Mouse (Mus musculus) gastrocnemius, postnatal 36 days (tissue): Measurements from ENCODE around the gene Trim17. TPM values are rescaled to one million over a fixed set of nuclear protein-coding genes. Genes with fewer than 3 reads are reported as not detected.
"Not testable (repeated sequence)": the region's sequence is repeated elsewhere in the genome, so short reads cannot be mapped to it uniquely, and the experiment has no call there.

Source experiments
- DNase-seq, 2 experiments: peaks; one replicate each; pipeline ENCODE4 v3.0.0; 2022
- intact Hi-C: fragments of 180-260 bp; cut with DNase I; formaldehyde crosslinking; loops from one replicate; pipeline ENCODE4 v1.15.1; 2025
- total RNA-seq, 2 experiments: library from RNA; stranded (reverse); gene quantifications; 2 replicates each; pipeline ENCODE4 v1.2.3; 2021

Gene Trim17
- total RNA-seq, 2 experiments from 2014 or later: 0.13 to 0.17 TPM

DNA sequence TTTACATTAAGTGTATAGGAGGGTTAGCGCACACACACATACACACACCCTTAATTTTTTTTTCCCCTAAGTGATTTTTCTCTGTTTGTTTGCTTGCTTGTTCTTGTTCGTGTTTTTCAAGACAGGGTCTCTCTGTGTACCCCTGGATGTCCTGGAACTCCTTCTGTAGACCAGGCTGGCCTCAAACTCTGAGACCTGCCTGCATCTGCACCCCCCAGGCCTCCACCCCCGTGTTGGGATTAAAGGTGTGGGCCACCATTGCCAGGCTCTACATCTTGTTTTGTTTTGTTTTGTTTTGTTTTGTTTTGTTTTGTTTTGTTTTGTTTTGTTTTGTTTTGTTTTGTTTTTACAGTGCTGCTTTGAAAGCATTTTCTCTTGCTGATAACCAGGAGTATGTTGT is 7.2 kb upstream of the Trim17 start:
- no peak for DNase-seq
- intact Hi-C loops: no loop called here

DNA sequence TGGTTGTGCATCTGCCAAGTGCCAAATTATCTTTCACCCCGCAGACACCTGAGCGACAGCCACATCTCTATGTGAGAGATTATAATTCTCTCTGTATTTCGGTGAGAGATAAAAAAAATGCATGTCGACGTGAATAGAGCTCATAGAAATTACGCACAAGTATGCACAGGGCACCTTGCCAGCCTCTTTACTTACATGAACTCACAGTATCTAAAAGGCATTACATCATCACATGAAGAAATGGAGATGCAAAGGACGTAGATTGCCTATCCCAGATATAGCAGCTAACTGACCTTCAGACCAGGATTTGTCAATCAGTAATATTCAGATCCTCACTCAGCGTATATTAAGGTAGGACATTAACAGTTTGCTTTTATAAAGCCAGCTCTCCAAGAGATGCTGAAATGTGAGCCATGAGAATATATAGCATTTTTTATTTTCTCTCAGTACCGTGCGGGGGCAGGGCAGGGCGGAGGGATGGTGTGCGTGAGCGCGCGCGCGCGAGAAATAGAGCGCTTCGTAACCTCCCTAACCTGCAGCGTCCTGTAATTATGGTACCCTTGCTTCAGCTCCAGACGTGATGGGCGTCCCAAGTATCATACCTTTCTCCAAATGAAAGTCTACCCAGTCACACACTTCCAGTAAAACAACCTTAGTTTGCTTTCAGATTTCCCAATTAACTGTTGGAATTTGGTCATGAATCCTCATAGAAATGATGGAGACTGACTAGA is 6.5 kb upstream of the Trim17 start:
- intact Hi-C loops: no loop called here
- no peak for DNase-seq

DNA sequence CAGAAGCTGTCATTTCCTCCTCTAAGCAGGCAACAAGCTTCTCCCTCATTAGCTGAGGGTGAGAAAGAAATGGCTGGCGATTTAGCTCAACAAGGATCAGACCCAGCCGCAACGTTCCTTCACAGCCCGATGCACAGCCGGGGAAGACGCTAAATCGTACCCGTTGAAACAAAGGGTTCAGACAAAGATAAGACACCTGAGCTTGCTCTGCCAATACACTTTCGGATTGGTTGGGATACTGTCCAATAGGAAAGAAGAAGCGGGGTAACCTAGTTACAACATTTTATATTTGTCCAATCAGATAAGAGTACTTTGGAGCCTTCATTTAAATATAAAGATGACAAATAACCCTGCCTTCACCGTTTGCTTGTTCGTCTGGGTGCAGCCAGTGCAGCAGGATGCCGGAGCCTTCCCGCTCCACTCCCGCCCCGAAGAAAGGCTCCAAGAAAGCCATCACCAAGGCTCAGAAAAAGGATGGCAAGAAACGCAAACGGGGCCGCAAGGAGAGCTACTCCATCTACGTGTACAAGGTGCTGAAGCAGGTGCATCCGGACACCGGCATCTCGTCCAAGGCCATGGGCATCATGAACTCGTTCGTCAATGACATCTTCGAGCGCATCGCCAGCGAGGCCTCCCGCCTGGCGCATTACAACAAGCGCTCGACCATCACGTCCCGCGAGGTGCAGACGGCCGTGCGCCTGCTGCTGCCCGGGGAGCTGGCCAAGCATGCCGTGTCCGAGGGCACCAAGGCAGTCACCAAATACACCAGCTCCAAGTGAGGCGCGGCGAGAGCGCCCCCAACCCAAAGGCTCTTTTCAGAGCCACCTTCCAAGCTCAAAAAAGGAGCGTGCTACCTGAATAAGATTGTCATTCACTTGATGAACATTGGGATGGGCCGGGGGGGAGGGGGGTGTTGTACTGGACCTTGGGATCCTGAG is 5.7 kb upstream of the Trim17 start, which contains the start of gene Hist3h2ba:
Hist3h2ba (plus strand) TSS at position 379 of the 938 bp plus-strand sequence.
- no peak for DNase-seq

DNA sequence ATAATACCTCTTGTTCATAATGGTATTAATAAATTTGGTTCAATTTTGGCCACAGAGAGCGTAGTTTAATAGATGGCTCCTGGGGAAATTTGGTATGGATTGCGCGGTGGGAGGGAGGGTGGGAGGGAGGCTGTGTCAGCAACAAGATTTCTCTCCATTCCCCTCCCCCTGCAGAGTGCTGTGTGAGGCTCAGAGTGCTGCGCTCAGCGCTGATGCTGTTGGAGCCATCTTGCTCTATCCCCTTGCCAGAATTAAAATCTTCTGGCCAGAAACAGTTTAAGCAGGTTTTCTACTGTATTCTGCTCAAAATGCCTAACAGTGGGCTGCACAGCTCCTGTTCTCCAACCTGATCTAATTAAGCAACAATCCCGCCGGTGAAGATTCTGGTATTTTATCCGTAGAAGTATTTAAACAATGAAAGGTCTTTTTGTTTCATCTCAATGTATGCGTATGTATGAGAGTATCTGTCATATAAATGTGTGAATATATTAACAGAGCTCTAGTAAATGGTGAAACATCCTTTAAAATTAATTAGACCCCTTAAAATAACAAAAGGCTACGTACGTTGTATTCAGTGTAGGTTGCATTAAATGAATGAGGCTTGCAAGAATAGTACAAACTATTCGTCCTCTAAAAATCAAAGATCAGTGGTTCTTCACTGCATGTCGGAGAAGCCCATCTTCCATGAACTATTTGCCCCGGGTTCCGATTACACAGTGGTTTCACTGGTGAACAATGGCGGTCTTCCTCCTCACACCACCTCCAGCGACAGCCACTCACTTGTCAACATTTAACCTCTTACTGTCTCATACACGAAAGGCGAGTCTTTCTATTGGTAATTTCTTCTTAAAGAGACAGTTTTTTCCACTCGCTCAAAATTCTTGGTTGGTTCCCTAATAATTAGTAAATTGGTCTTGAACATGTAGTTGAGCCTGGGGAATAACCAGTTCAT is 4.7 kb upstream of the Trim17 start:
- intact Hi-C loops: no loop called here

More for the DNA sequence above, 5.7 kb upstream of the Trim17 start, which contains the start of gene Hist3h2ba:
- intact Hi-C loops: no loop called here

DNA sequence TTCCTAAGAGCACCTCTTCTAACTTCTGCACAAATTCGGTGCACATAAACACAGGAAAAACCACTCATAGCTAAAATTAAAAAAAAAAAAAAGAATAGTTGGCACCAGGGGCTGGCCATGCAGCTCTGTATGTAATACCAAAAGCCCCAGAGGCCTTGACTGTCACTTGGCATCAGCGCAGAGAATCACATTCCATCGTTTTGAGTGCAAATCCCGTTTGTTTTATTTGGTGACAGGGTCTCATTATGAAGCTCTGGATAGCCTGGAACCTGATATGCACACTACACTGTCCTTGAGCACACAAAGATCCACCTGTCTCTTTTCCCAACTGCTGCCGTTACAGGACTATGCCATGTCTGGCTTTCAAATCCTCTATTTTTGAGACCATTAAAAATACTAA is 3.3 kb upstream of the Trim17 start:
- no peak for DNase-seq
- intact Hi-C loops: no loop called here

More for the DNA sequence above, 4.7 kb upstream of the Trim17 start:
- no peak for DNase-seq

DNA sequence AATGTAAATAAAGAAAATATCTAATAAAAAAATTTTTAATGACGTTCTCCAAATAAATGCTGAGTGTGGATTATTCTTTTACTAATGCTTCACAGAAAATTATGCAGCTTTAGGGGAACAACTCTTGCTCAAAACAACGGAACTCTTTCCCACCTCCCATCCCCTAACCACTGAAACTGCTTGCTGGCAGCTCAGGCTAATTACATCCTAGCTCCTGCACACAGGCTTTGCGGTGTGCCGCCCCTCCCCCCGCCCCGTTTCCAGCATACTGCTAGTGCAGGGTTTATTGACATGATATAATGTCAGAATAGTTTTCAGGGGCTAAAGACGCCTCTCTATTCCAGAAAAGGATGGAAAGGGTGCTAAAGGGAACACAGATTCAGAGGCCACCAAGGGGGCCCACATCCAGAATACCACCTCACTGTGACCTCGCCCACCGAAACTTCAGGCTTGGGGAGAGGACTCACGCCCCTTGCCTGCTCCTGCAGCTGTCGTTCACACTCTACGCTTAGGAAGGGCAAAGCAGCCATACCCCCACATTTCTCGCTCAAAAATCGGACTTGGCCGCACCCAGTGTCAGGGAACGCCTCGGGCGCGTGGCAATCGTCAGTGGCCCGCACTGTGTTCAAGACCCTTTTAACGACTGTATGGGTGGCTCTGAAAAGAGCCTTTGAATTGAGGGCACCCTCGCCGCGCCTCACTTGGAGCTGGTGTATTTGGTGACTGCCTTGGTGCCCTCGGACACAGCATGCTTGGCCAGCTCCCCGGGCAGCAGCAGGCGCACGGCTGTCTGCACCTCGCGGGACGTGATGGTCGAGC is 925 bp upstream of the Trim17 start:
- DNase-seq: no peak
- intact Hi-C loops: no loop called here

DNA sequence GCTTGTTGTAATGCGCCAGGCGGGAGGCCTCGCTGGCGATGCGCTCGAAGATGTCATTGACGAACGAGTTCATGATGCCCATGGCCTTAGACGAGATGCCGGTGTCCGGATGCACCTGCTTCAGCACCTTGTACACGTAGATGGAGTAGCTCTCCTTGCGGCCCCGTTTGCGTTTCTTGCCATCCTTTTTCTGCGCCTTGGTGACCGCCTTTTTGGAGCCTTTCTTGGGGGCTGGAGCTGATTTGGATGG is 390 bp upstream of the Trim17 start:
- DNase-seq, intact Hi-C loops: not testable (repeated sequence)

DNA sequence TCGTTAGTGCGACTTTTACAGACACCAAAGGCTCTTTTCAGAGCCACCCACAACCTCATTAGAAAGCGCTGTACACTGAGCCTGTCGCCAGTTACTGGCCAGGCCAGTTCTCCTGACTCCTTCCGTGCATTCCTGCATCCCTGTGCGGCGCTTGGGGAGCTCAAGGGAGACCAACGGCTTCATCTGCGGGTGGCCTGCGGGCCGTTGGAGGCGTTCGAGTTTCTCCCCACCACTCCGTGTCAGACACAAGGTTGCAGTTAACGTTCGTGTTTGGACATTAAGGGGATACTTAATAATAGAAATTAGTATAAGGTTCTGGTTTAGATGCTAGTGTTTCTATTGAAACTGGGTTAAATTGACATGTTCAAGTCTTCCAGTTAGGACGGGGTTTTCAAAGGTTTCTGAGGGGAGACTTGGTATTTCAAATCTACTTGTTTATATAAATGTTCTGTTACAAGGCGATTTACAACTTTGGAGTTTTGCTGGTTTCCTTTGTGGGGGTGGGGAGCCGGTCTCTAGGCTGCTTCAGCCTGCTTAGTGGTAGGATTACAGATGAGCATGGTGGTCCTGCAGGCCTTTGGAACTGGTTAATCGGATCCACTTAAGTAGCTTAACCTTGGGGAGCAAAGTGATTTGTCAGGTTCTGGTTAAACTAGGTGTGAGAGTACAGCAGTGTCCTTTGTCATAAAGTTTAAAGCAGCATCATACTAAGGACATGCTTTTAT is 820 bp downstream of the Trim17 start:
- DNase-seq: no peak
- intact Hi-C loops: no loop called here

DNA sequence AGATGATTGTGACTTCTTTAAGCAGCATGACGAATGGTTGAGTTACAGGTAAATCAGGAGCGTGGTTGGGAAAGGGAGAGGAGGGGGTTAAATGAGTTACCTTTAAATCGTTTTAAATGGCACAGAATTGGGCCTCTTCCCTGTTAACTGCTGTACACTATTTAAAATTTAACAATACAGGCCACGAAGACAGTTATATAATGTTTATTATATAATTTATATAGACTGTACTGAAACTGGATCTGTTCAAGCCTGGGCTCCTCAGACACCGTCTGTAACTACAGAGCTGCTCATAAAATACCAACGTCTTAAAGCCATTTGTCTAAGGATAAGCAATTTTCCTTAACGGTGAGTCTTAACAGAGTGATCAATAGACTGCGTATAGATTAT is 1.4 kb downstream of the Trim17 start:
- intact Hi-C loops: no loop called here

DNA sequence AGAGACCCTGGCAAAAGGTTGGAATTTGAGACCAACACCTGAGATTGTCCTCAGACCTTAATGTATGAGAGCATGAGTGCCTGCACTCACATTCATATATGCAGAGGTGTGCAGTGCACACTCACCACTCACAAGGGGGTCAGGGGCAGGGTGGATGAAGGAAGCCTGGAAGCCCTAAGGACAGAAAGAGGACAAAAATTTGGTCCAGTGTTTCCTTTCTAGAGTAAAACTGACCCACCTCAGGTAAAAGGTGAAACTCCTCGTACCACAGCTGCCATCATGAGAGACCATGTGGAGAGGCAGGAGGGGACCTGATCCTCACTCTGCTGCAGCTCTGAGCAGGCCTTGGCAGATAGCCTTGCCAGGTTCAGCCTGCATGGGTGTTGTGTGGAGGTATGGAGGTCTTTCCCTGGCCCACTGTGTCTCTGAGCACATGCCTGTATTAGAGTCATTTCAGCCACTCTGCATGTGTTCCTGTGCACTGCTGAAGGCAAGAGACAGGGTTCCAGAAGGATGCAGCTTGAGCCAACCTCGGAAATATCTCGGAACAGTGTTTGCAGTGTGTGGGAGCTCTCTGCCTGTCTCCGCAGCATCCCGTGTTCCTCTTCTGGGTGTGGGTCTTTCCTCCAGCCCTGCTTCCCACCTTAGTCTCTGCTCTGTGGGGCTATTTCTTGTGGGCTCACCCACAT is 2.9 kb downstream of the Trim17 start:
- DNase-seq: no peak
- intact Hi-C loops: no loop called here

More for the DNA sequence above, 1.4 kb downstream of the Trim17 start:
- DNase-seq: no peak

DNA sequence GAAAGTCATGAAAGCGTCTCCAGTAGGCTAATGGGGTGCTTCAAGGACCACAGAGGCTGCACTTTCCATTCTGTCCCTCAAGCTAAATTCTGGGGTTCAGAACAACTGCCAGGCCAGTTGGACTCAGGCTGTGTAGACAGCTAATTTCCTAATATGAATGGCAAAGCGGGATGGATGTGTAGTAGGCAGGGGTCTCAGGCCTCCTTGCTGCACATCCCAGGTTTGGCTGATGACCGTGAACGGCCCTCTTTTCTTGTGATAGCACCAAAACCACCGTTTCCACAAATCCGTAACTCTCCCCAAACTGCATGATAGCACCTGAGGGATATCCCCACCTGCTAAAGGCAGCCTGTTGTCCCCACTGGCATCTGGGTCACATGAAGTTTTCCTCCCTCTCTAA is 4.1 kb downstream of the Trim17 start:
- no peak for DNase-seq
- intact Hi-C loops: no loop called here

DNA sequence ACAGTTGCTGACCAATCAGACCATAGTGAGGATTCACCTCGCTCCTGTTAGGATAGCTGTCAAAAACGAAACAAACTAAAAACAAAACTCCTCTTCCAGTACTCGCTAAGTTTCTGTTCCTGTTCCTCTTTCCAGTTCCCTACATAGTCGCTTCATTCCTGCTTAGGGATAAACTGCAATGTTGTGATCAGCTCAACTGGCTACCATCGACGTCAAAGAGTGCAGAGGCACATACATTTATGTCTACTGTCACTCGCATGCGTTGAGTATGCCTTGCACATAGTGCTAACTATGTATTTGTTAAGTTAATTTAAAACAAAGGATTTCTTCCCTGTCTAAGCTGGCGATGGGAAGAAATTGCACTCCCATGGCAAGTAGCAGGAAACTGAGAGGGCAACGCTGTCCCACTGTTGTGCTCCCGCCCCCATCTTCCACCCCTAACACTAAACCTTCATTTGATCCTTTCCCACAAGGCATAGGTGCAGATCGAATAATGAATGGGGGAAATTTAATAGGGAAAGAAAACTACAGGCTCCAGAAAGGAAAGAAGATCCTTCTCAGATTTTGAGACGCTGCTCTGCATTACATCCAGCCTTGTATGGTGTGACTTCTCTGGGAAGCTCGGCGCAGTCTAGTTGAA is 4.8 kb downstream of the Trim17 start:
- no peak for DNase-seq
- intact Hi-C loops: no loop called here

DNA sequence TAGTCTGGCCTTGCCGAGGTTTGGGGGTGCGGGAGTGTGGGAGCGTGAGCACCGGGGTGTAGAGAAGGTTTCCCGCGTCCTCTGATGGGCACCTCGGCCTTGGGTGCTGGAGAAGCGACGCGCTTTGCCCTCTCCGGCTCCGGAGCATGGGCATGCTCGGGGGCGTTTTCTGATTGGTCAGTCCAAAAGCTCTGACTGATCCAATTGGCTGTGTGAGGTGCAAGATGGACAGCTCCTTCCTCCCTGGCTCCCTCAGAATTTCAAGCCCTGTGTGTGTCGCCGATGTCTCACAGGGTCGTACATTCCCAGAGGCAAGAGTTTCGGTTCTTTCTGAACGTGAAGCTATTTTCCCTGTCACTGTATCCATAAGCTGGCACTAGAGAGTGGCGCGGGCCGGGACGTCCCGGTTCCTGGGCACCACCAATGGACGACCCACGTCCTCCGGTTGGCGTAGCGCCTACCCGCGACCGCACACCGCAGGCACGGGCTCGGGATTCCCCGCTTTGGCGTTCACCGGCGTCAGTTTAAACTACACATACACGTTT is 5.5 kb downstream of the Trim17 start:
- peak in 1 of 2 experiments; percentile 49 for DNase-seq
- intact Hi-C loops: no loop called here

DNA sequence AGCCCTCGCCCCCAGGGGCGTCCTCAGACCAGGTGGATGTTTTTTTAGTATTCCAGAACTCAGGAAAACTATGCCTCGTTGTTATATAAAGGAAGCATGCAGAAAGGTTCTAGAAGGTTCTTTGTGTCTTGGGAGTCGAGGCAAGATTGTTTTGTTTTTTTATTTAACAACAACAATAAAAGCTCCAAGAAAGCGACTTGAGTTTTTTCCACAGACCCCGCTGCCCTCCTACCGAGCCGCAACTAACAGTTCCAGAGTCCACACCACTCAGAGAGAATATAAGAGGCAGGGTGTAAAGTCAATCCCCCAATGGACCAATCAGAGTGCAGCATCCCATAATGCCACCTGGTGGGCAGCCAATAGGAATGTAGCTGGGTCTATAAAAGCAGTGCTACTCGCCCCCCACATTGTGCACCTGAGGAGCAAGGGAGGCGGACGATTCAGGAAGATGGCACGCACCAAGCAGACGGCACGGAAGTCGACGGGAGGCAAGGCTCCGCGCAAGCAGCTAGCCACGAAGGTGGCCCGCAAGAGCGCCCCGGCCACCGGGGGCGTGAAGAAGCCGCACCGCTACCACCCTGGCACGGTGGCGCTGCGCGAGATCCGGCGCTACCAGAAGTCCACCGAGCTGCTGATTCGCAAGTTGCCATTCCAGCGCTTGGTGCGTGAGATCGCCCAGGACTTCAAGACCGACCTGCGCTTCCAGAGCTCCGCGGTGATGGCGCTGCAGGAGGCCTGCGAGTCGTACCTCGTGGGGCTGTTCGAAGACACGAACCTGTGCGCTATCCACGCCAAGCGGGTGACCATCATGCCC is 7.1 kb downstream of the Trim17 start:
- intact Hi-C loops: no loop called here
- no peak for DNase-seq

DNA sequence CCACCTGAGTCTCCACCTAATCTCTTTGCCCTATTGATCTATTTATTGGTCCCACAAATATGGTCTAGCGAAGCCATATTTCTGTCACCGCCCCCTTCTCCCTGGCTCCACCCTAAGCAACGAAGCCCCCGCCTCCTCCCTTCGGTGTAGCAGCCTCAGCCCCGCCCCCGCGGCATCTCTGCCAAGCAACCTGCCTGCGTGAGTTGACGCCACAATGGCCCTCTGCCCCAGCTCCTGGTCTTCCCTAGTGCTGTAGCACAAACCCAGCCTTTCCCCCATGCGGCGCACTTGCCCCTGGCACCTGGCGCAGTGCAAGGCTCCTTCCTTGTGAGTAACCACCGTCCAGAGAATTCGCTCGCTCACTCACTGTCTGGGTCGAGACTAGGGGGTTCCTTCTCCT is 9.1 kb downstream of the Trim17 start:
- intact Hi-C loops: no loop called here
- no peak for DNase-seq

DNA sequence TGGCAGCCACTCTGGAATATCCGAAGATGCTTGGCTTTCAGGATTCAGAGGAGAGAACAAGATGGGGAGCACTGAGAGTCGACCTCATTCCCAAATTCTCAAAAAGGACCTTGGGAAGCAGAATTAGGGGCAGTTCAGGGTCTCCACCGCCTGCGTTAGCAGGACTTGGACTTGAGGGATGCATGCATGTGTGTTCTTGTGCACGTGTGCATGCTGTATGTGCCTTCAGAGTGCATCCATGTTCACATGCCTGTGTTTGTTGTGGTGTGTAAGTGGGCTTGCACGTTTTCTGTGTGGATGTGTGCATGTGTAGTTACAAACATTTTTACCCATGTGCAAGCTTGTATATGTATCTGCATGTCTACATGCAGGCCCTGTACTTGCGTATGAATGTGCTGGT is 9.7 kb downstream of the Trim17 start:
- intact Hi-C loops: no loop called here

More for the DNA sequence above, 9.7 kb downstream of the Trim17 start:
- DNase-seq: no peak
